Mouse (Mus musculus) E14TG2a.4 (cell line): ENCODE measurements at regions not wholly inside any gene's neighbourhood (a gene's known extent, or its start where the extent isn't known, plus 50 kb on each side); places are given as distances from the start of the nearest gene placed in this dataset.

Experiments
- CTCF ChIP-seq: conservative IDR thresholded peaks from 2 replicates; pipeline ENCODE4 v1.5.1; 2014; ENCODE audit warnings: low read length
- NANOG ChIP-seq: IDR thresholded peaks from 2 replicates; pipeline ENCODE4 v1.6.1; 2014; ENCODE audit warnings: borderline replicate concordance, low read length, mixed read lengths
- POU5F1 ChIP-seq: IDR thresholded peaks from 2 replicates; pipeline ENCODE4 v1.6.1; 2014; ENCODE audit warnings: low read length, borderline replicate concordance

DNA sequence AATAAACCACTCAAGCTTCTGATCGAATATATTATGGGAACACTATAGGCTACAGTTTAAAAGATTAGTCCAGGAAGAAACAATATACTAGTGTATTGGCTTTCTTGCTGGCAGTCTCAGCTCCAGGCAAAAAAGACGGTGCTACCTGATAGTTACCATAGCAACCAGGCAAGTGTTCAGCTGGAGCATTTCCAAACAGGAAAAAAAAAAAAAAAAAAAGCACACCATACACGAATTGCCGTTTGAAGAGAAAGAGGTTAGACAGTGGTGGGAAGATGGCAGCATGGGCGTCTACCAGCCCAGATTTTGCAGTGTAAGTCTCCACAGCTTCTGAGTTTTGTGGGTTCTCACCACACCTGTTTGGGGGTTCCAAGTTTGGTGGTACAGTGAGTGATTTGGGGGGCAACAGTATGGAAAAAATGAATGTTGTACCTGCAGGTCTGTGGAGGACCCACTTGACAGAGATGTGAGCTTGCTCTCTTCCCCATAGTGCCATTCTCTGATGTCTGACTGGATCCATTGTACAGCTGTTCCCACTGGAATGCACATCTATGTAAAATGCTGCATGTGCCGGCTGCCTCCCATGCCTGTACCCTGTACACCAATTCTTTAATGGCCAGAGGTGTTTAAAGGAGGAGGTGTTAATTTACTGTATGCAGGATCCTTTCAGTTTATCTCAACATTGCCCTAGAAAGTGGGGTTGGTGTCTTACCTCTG, 89.0 kb upstream of the 4933402D24Rik start:
- TF ChIP-seq CTCF (no peak), NANOG (no peak), POU5F1 (no peak)
